Mouse (Mus musculus): Measurements from ENCODE around the gene Lcorl.

Lcorl gene

DNA sequence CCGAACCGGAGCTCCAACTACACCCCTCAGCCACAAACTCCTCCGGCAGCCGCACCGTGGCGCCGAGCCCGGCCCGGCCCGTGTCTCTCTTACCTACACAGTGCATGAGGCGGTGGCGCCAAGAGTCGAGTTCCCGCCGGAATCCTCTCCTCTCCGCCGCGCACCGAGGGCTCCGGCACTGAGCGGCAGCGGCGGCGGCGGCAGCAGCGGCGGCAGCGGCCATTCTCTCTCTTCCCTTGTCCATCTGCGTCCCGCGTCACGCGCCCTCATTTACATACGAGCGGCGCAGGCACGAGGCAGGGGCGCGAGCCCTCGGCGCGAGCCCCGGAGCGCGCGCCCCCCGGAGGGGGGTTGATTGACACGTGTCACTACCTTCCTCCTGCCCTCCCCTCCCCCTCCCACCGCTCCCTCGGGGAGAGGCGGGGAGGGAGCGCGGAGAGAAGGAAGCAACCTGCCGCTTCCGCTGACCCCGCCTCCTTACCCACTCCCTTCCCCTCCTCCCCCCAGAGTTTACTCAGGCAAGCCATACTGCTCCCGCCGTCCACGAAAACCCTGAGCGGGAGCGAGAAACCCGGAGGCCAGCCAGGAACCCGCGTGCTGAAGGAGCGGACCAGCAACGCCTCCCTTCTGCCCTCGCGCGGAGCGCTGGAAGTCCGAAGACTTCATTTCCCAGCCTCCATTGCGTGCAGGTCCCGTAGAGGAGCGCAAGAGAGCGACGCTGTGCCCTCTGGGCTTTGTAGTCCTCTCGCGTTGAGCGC, at the start of gene Lcorl:
Gene Lcorl, minus strand, starts transcription at position 362 of the 758 bp plus-strand sequence.
- peak; percentile 97 for DNase-seq

GRCm38 (mm10) chr5:45904683-45905082, 47.3 kb upstream of the Lcorl start:
- no peak for DNase-seq

- no peak for DNase-seq
These were observed 45.8 kb upstream of the Lcorl start for GRCm38 (mm10) chr5:45903246-45903645.

DNA sequence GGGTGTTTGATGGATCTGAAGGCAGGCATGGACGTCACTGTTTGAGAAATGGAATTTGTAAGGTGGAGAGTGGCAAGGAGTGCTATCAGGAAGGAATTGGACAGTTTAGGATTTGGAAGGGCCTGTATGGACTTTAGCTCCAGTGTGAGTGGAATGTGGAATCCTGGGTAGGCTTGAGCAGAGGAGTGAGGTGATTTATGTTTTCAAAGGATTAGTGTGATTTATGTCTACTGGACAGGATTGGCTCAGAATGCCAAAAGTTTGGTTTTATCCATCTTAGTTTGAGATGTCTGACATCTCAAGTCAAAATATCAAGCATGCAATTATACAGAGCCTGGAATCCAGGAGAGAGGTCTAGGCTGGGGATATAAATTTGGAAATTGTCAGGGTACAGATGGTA, 37.9 kb upstream of the Lcorl start:
- no peak for DNase-seq

- no peak for DNase-seq
These were observed 36.3 kb upstream of the Lcorl start for GRCm38 (mm10) chr5:45893696-45894095.

DNA sequence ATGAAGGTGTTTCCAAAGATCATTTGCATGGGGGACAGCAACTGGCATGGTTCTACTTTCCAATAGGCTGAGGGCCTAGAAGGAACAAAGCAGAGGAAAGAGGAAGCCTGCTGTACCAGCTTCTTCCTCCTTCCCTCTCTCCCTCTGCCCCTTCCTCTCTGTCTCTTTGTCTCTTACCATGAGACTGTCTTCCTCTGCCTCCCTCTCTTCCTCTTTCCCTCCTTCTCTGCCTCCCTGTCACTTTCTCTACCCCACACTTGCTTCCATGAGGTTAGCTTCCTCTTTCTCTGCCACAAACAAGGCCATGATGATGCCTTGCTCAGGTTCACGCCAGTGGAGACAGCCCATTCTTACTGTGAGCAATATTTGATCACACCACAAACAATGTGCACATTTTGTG, 18.9 kb upstream of the Lcorl start:
- DNase-seq: no peak

GRCm38 (mm10) chr5:45875472-45875871, 18.1 kb upstream of the Lcorl start:
- no peak for DNase-seq

- DNase-seq: no peak
These were observed 17.0 kb upstream of the Lcorl start for GRCm38 (mm10) chr5:45874284-45875030.

- no peak for DNase-seq
These were observed 953 bp upstream of the Lcorl start for GRCm38 (mm10) chr5:45858368-45858767.

GRCm38 (mm10) chr5:45856876-45857253, 550 bp downstream of the Lcorl start:
- DNase-seq: no peak

- DNase-seq: peak; percentile 58
These were observed 1.1 kb downstream of the Lcorl start for GRCm38 (mm10) chr5:45856303-45856821.

DNA sequence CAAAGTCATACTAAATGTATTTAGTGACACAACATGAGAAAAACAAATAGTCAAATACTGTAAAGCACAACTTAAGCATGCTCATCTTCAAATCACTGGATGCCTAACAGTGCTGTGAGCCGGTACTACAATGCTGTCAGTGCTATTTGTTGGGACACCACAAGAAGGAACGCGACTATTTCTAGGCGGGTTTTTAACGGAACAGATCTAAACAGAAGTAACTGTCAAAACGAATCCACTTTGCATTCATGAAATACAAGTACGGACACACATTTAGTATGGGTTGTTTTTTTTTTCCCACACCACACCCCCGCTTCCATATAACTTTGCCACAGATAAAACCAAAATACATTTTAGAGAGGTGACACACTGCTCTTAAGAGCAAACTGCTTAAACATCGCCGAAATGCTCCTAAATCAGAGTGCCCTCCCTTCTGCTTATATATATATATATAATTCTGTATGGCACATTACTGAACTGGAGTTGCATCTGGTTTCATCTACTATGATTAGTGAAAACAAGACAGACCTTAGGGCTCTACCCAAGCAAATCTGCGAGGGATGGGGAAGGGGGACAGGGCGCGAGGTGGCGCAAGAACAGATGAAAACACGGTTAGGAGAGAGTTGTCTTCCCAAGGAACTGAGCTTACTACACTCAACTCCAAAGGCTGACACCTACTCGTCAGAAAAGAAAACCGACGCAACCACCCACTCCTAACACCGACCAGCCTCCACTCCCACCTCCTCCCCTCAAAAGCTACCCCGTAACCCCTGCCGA, 1.7 kb downstream of the Lcorl start:
- DNase-seq: peak; percentile 53

DNA sequence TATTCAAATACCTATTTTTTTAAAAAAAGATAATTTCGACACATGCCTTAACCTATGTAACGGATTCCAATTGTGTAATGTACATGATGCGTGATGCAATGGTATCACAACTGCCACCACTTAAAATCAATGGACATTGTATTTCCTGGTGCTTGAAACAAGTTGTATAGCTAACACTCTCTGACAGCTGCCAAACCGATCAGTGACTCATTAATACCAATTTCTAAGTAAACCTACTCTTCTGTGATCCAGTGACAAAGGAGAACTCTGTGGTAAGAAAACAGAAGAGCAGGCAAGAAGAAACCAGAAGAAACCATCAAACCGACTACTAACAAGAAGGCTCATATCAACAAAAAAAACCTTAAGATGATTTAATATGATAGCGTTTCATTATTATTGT, 12.7 kb downstream of the Lcorl start:
- DNase-seq: no peak

DNA sequence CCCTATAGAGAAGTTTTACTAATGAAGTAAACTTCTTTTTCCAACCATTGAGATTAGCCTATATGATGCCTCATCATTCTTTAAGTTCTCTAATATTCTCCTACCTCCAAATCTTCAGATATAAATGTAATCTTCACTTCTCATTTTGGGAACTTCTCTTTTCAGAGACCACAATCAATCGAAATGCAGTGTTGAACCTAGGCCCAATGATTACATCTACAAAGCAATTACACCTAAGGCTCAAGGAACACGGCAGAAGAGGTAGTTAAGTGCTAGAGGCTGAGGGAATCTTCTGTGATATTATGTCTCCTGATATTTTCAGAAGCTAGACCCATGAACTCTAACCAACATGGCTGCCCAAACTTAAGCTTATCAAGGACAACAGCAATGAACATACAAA, 22.3 kb downstream of the Lcorl start:
- no peak for DNase-seq

GRCm38 (mm10) chr5:45811527-45811926, 45.9 kb downstream of the Lcorl start:
- no peak for DNase-seq

DNA sequence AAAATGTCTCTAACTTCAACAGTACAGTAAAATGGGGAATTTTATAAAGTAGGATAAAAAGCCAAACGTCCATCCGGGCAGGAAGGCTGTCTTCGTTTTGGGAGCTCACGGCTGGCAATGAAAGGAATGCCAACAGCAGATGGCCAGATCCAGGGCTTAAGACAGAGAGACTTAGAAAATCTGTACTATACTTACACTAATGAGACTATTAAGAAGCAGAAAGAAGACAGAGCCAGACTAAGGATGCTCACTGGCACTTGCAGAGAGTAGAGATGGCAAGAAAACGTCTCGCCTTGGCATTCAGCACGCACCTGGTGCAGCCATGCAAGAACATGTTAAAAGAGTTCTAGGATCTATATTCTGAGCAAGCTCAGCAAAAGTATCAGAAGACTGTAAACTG, 65.6 kb downstream of the Lcorl start:
- peak; percentile 28 for DNase-seq

DNA sequence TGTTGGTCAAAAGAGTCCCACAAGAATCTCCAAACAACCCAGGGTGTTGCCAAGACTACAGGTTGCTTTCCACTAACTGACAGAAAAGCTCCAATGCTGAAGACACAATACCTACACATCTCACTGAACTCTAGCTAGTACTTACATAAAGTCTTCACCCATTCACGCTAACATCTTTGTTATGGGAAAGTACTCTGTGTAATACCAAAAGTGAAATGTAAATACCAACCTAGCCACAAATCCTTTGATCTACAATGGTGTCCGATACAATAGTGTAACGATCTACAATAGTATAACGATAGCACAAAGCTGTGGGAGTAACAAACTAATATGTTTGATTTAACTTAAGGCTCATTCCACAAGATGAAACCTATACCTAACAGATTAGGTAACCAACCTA, 67.2 kb downstream of the Lcorl start:
- no peak for DNase-seq

- peak; percentile 22 for DNase-seq
These were observed 99.8 kb downstream of the Lcorl start for GRCm38 (mm10) chr5:45757502-45758121.

- DNase-seq: no peak
These were observed 119.5 kb downstream of the Lcorl start for GRCm38 (mm10) chr5:45737911-45738310.

DNA sequence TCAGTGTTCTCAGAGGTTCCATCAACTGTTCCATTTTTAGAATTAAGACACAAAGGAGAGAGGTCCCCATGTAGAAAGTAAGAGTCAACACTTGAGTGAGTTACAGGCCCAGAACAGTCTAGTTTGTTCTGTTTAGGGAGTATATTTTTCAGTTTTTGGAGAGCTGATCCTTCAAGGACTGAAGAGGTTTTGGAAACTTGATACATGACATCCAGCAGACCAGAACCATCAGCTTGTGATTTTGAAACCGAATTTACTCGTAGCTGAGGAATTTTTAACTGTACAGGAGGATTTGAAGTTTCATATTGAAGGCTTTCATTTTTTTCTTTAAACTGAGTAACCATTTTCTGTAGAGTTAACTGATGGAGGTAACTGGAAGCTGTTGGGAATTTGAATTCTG, 123.7 kb downstream of the Lcorl start:
- DNase-seq: no peak

DNA sequence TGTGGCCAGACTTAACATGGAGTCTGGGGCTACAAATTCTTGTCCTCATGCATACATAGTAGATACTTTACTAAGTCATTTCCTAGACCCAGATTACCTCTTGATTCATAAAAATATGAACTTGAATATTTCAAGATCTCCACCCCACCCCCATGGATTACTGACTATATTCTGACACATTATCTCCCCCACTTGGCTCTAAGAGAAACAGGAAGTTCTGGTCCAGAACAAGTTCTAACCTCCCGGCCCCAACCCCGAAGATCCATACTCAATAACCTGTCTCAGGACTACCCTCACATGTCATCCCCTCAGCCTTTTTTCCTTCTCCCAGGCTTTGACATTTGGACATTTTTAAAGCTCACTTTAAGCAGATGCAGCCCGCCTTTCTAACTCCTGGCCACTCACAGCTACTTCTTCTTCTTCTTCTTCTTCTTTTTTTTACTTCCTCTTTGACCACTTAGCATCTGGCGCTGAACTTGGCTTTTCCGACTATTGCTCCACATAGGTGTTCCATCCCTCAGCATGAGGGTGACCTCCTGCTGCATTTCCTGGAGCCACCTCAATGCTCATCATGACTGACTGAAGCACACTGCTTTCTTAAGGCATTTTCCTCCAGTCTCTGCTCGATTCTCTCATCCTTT, 138.4 kb downstream of the Lcorl start:
- no peak for DNase-seq

DNA sequence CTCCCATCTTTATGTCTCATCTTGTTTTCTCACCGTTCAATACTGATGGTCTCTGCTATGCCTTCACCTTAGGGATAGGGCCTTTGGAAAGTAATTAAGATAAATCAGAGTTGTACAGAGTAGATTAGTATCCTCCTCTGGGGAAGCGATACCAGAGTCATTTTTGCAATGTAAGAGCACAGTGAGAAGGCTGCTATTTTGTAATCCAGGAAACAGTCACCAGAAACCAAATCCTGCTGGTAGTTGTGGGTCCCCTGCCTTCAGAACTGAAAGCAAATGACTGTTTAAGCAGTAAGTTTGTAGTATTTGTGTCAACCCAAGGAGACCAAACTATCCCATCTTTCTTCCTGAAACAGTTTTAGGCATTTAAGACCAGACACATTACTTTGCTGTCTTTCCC, 147.8 kb downstream of the Lcorl start:
- DNase-seq: no peak
